Mouse (Mus musculus) heart, embryonic 16.5 days (tissue): ENCODE measurements around the gene Sbf1. TPM values are rescaled to one million over a fixed set of nuclear protein-coding genes. Genes with fewer than 3 reads are reported as not detected.

ENCODE experiments used
- ATAC-seq: fragments of 200-750 bp; cut with Nextera tagmentation; replicated peaks from 2 replicates; pipeline ENCODE4 v1.8.0; 2017; ENCODE audit warnings: moderate number of reproducible peaks; ENCODE audit not compliant: insufficient read depth, low FRiP score; ENCODE audit errors: extremely low read depth
- H3K27ac ChIP-seq: fragments of 300-500 bp; sonication (generic); 2 replicates; pipeline ENCODE4 v1.5.1; 2014; ENCODE audit warnings: mild to moderate bottlenecking, low read length, control low read depth, moderate library complexity
- H3K27me3 ChIP-seq: fragments of 300-500 bp; sonication (generic); 2 replicates; pipeline ENCODE4 v1.6.1; 2014; ENCODE audit warnings: low read length, mixed read lengths; ENCODE audit not compliant: control insufficient read depth, insufficient read depth
- H3K36me3 ChIP-seq: fragments of 300-500 bp; sonication (generic); 2 replicates; pipeline ENCODE4 v1.6.1; 2014; ENCODE audit not compliant: control insufficient read depth, insufficient read depth
- H3K4me1 ChIP-seq: fragments of 300-500 bp; sonication (generic); 2 replicates; pipeline ENCODE4 v1.6.1; 2014; ENCODE audit warnings: low read length, mixed read lengths; ENCODE audit not compliant: control insufficient read depth, insufficient read depth
- H3K4me2 ChIP-seq: fragments of 300-500 bp; sonication (generic); 2 replicates; pipeline ENCODE4 v1.6.1; 2014; ENCODE audit warnings: low read depth, mild to moderate bottlenecking, control low read depth, low read length
- H3K4me3 ChIP-seq: fragments of 300-500 bp; sonication (generic); 2 replicates; pipeline ENCODE4 v1.5.1; 2014; ENCODE audit warnings: mild to moderate bottlenecking, control low read depth, low read length
- H3K9ac ChIP-seq: fragments of 300-500 bp; sonication (generic); 2 replicates; pipeline ENCODE4 v1.6.1; 2014; ENCODE audit warnings: low read length, control low read depth
- H3K9me3 ChIP-seq: fragments of 300-500 bp; sonication (generic); replicated peaks from 2 replicates; pipeline ENCODE4 v1.6.1; 2016; ENCODE audit warnings: low read length; ENCODE audit not compliant: control insufficient read depth
- WGBS: fragments of 180-500 bp; shearing (Covaris S2); extraction: QIAGEN DNeasy Blood & Tissue Kit; methylation state at CpG from one replicate; pipeline ENCODE4 v1.1.7; 2014; 5-methylcytosine and 5-hydroxymethylcytosine counted together
- microRNA-seq: library from miRNA; unstranded; fragments of <30 nt; microRNA quantifications from one replicate; pipeline ENCODE4, GENCODE M21; 2017
- polyA plus RNA-seq: library from polyadenylated mRNA; unstranded; fragments of >200 nt; fragmentation: Nextera tagmentation; extraction: Ambion mirVana; gene quantifications from 2 replicates; pipeline ENCODE4 v1.2.1, GENCODE M21; 2015

Sbf1 gene
- polyA plus RNA-seq, 1 experiment from 2014 or later = 43.0 TPM

GRCm38 (mm10) chr15:89239751-89240392 is 75.2 kb downstream of the Sbf1 start:
- Histone ChIP-seq H3K27ac (peak overlapping the region; percentile 54), H3K9ac (no peak overlapping the region), H3K4me1 (peaks cover 8% of the 10 kb centered on the region; the same call in 1 of the 2 replicates), H3K36me3 (peaks cover 13% of the 10 kb centered on the region), H3K4me3 (no peak overlapping the region), H3K4me2 (no peak overlapping the region), H3K27me3 (no peaks in the 10 kb centered on the region), H3K9me3 (no peaks in the 10 kb centered on the region)
- WGBS = 52% methylated on average over 3 of the region's 3 CpGs
- ATAC-seq = no peak

Small RNAs within 50 kb of the gene (microRNA-seq; reads per million reads assigned to microRNA genes)
- gene Mir6959 = not detected

Other genes with a start within 250 kb of the Sbf1 start
- gene Trabd, start 240.2 kb downstream of the Sbf1 start, polyA plus RNA-seq = 54.0 and 55.9 TPM in 2 replicates
- 11.0 and 14.0 TPM in 2 replicates for gene Selenoo, start 226.2 kb downstream of the Sbf1 start, polyA plus RNA-seq
- gene Tubgcp6, start 192.2 kb downstream of the Sbf1 start, polyA plus RNA-seq = 9.1 and 9.8 TPM in 2 replicates
- gene Hdac10, start 186.6 kb downstream of the Sbf1 start, polyA plus RNA-seq = 16.4 and 19.7 TPM in 2 replicates
- gene Mapk12, start 174.6 kb downstream of the Sbf1 start, polyA plus RNA-seq = 17.7 and 18.4 TPM in 2 replicates
- gene Mapk11, start 165.7 kb downstream of the Sbf1 start, polyA plus RNA-seq = 3.6 and 4.1 TPM in 2 replicates
- 91.8 and 104 TPM in 2 replicates for gene Plxnb2, start 134.5 kb downstream of the Sbf1 start, polyA plus RNA-seq
- 18.9 and 19.0 TPM in 2 replicates for gene Dennd6b, start 118.8 kb downstream of the Sbf1 start, polyA plus RNA-seq
- gene Ppp6r2, start 103.8 kb downstream of the Sbf1 start, polyA plus RNA-seq = 18.2 and 21.3 TPM in 2 replicates
- 0.19 and 0.42 TPM in 2 replicates for gene Adm2, start 7.4 kb upstream of the Sbf1 start, polyA plus RNA-seq
- not detected in 2 replicates for gene Miox, start 19.1 kb upstream of the Sbf1 start, polyA plus RNA-seq
- 54.5 and 56.5 TPM in 2 replicates for gene Lmf2, start 40.3 kb upstream of the Sbf1 start, polyA plus RNA-seq
- 101 and 108 TPM in 2 replicates for gene Ncaph2, start 40.4 kb upstream of the Sbf1 start, polyA plus RNA-seq
- 10.0 and 11.9 TPM in 2 replicates for gene Sco2, start 58.5 kb upstream of the Sbf1 start, polyA plus RNA-seq
- gene Tymp, start 61.7 kb upstream of the Sbf1 start, polyA plus RNA-seq = 0.92 and 0.97 TPM in 2 replicates
- 1.8 and 1.9 TPM in 2 replicates for gene Odf3b, start 64.0 kb upstream of the Sbf1 start, polyA plus RNA-seq
- not detected in 2 replicates for gene Klhdc7b, start 69.6 kb upstream of the Sbf1 start, polyA plus RNA-seq
- not detected in 2 replicates for gene Syce3, start 95.2 kb upstream of the Sbf1 start, polyA plus RNA-seq
- gene Cpt1b, start 110.6 kb upstream of the Sbf1 start, polyA plus RNA-seq = 241 and 243 TPM in 2 replicates
- gene C730034F03Rik, start 114.3 kb upstream of the Sbf1 start, polyA plus RNA-seq = 3.8 and 4.1 TPM in 2 replicates
- gene Gm44502, start 114.4 kb upstream of the Sbf1 start, polyA plus RNA-seq = 0.19 and 0.35 TPM in 2 replicates
- gene Chkb, start 114.6 kb upstream of the Sbf1 start, polyA plus RNA-seq = 80.5 and 84.9 TPM in 2 replicates
- gene Mapk8ip2, start 138.6 kb upstream of the Sbf1 start, polyA plus RNA-seq = 0.11 and 0.29 TPM in 2 replicates
- 15.9 and 17.3 TPM in 2 replicates for gene Arsa, start 162.1 kb upstream of the Sbf1 start, polyA plus RNA-seq
- 1.6 and 2.0 TPM in 2 replicates for gene Shank3, start 184.3 kb upstream of the Sbf1 start, polyA plus RNA-seq